Mouse (Mus musculus): ENCODE results near the gene Agrp. TPM values are rescaled to one million over a fixed set of nuclear protein-coding genes. Genes with fewer than 3 reads are reported as not detected.
A peak's percentile ranks its signal among the peaks of the same experiment; 100 is the strongest.

Gene Agrp
- not detected in 2 replicates for polyA plus RNA-seq (2011; ENCODE audit: insufficient read depth, insufficient read length, low read depth, missing spikeins)

DNA sequence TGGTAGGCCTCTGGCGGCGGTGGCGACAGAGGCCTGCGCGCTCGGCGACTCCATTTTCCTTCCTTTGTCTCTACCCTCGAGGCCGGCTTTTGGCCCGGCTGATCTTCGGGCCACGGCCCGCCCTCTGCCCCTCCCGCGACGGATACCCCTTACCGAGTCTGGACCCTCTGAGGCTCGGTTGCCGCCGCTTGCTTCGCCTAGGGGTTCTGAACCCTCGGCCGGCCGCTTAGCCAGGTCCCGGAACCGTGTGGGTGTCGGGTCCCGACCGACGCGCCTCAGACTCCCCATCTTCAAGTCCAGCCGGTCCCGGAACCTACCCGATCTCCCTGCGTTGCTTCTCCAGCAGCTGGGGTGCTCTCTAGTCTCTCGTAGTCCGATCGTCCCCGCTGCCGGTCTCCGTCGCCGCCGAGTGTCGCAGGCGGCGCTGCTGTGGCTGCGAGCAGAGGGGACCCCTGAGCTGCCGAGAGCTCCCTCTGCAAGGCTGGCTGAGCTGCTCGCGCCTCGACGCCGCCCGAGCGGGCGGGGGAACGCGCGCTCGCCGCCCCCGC, at the start of gene Agrp:
Gene Agrp (minus strand): TSS at position 431 of the 548 bp plus-strand sequence.
- Histone ChIP-seq H3K9ac (ENCODE audit: low read depth, poor library complexity, severe bottlenecking) (peak within 1 kb of the TSS; percentile 100), H3K4me1 (ENCODE audit: control insufficient read depth, insufficient read depth, low read length) (peaks cover 2% of the 10 kb centered on the region), H3K36me3 (ENCODE audit: control insufficient read depth, insufficient read depth, low read length, poor library complexity, severe bottlenecking) (no peaks in the 10 kb centered on the region), H3K27ac (ENCODE audit: insufficient read depth, low read length) (peak within 1 kb of the TSS; percentile 99), H3K4me3 (ENCODE audit: low read depth, low read length) (peak within 1 kb of the TSS; percentile 96), H3K9me3 (replicated peaks; ENCODE audit: control insufficient read depth, insufficient read depth, low read length, poor library complexity, severe bottlenecking) (no peaks in the 10 kb centered on the region), H3K27me3 (ENCODE audit: control insufficient read depth, insufficient read depth, low read length, poor library complexity, severe bottlenecking) (no peaks in the 10 kb centered on the region)
- TF ChIP-seq EP300 (IDR thresholded peaks at IDR 0.05; ENCODE audit: insufficient read depth, low read depth, low read length) (no peak), CTCF (IDR thresholded peaks at IDR 0.05; ENCODE audit: low read depth, low read length) (no peak), POLR2A (IDR thresholded peaks at IDR 0.05; ENCODE audit: insufficient read depth, low read length) (no peak)

- H3K27ac ChIP-seq (ENCODE audit: insufficient read depth, low read length), result 0 out of 2 replicates have a peak overlapping the region, but pooled peaks have one; percentile 5
- H3K4me1 ChIP-seq (ENCODE audit: control insufficient read depth, insufficient read depth, low read length), result peaks cover 3% of the 10 kb centered on the region
- H3K4me3 ChIP-seq (ENCODE audit: low read depth, low read length), result peak overlapping the region; percentile 53
- H3K27me3 ChIP-seq (ENCODE audit: control insufficient read depth, insufficient read depth, low read length, poor library complexity, severe bottlenecking), result no peaks in the 10 kb centered on the region
- H3K9me3 ChIP-seq (replicated peaks; ENCODE audit: control insufficient read depth, insufficient read depth, low read length, poor library complexity, severe bottlenecking), result no peaks in the 10 kb centered on the region
- peak overlapping the region; percentile 84 for H3K9ac ChIP-seq (ENCODE audit: low read depth, poor library complexity, severe bottlenecking)
- H3K36me3 ChIP-seq (ENCODE audit: control insufficient read depth, insufficient read depth, low read length, poor library complexity, severe bottlenecking), result peaks cover 15% of the 10 kb centered on the region
- TF ChIP-seq EP300 (IDR thresholded peaks at IDR 0.05; ENCODE audit: insufficient read depth, low read depth, low read length) (no peak), CTCF (IDR thresholded peaks at IDR 0.05; ENCODE audit: low read depth, low read length) (no peak), POLR2A (IDR thresholded peaks at IDR 0.05; ENCODE audit: insufficient read depth, low read length) (no peak)
Observed at GRCm38 (mm10) chr8:105686551-105686950, 49.4 kb upstream of the Agrp start.

- peaks cover 21% of the 10 kb centered on the region for H3K36me3 ChIP-seq (ENCODE audit: control insufficient read depth, insufficient read depth, low read length, poor library complexity, severe bottlenecking)
- H3K4me3 ChIP-seq (ENCODE audit: low read depth, low read length), result peak within 1 kb of the TSS; percentile 53
- H3K9me3 ChIP-seq (replicated peaks; ENCODE audit: control insufficient read depth, insufficient read depth, low read length, poor library complexity, severe bottlenecking), result no peaks in the 10 kb centered on the region
- H3K27me3 ChIP-seq (ENCODE audit: control insufficient read depth, insufficient read depth, low read length, poor library complexity, severe bottlenecking), result no peaks in the 10 kb centered on the region
- peak within 1 kb of the TSS; percentile 84 for H3K9ac ChIP-seq (ENCODE audit: low read depth, poor library complexity, severe bottlenecking)
- TF ChIP-seq POLR2A (IDR thresholded peaks at IDR 0.05; ENCODE audit: insufficient read depth, low read length) (no peak), EP300 (IDR thresholded peaks at IDR 0.05; ENCODE audit: insufficient read depth, low read depth, low read length) (no peak), CTCF (IDR thresholded peaks at IDR 0.05; ENCODE audit: low read depth, low read length) (peak; percentile 95)
- peak within 1 kb of the TSS; percentile 11; the same call in 1 of the 2 replicates for H3K27ac ChIP-seq (ENCODE audit: insufficient read depth, low read length)
- H3K4me1 ChIP-seq (ENCODE audit: control insufficient read depth, insufficient read depth, low read length), result peaks cover 3% of the 10 kb centered on the region
Observed at GRCm38 (mm10) chr8:105685796-105686308, 48.7 kb upstream of the Agrp start, which contains the start of gene Carmil2. Gene Carmil2, plus strand, starts transcription at chr8:105686274.

- peak overlapping the region; percentile 84 for H3K9ac ChIP-seq (ENCODE audit: low read depth, poor library complexity, severe bottlenecking)
- no peaks in the 10 kb centered on the region for H3K9me3 ChIP-seq (replicated peaks; ENCODE audit: control insufficient read depth, insufficient read depth, low read length, poor library complexity, severe bottlenecking)
- H3K4me3 ChIP-seq (ENCODE audit: low read depth, low read length), result no peak overlapping the region
- H3K27ac ChIP-seq (ENCODE audit: insufficient read depth, low read length), result peak overlapping the region; percentile 0; the same call in 1 of the 2 replicates
- no peak for TF ChIP-seq EP300 (IDR thresholded peaks at IDR 0.05; ENCODE audit: insufficient read depth, low read depth, low read length)
- TF ChIP-seq POLR2A (IDR thresholded peaks at IDR 0.05; ENCODE audit: insufficient read depth, low read length), result no peak
- no peak for TF ChIP-seq CTCF (IDR thresholded peaks at IDR 0.05; ENCODE audit: low read depth, low read length)
- peaks cover 26% of the 10 kb centered on the region for H3K36me3 ChIP-seq (ENCODE audit: control insufficient read depth, insufficient read depth, low read length, poor library complexity, severe bottlenecking)
- H3K27me3 ChIP-seq (ENCODE audit: control insufficient read depth, insufficient read depth, low read length, poor library complexity, severe bottlenecking), result no peaks in the 10 kb centered on the region
- H3K4me1 ChIP-seq (ENCODE audit: control insufficient read depth, insufficient read depth, low read length), result peaks cover 3% of the 10 kb centered on the region
Observed at GRCm38 (mm10) chr8:105685325-105685724, 48.1 kb upstream of the Agrp start.

DNA sequence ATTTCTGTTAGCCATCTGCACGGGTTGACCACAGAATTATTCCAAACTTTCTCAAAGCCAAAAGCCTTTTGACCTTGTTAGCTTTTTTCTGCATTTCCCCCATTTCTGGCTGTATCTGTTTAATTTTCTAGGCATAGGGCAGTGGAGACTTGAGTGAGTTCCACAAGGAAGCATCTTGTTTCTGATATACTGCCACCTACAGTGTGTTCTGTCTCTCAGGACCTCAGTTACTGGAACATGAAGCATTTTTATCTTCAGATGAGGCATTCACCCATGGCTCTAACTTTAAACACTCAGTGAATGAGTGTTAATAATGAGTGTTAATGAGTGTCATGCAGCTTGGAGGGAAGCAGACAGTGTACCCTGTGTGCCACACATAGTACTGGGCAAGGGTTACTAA, 40.7 kb upstream of the Agrp start:
- Histone ChIP-seq H3K4me3 (ENCODE audit: low read depth, low read length) (no peak overlapping the region), H3K9ac (ENCODE audit: low read depth, poor library complexity, severe bottlenecking) (no peak overlapping the region), H3K36me3 (ENCODE audit: control insufficient read depth, insufficient read depth, low read length, poor library complexity, severe bottlenecking) (peaks cover 82% of the 10 kb centered on the region), H3K27me3 (ENCODE audit: control insufficient read depth, insufficient read depth, low read length, poor library complexity, severe bottlenecking) (no peaks in the 10 kb centered on the region), H3K27ac (ENCODE audit: insufficient read depth, low read length) (no peak overlapping the region), H3K9me3 (replicated peaks; ENCODE audit: control insufficient read depth, insufficient read depth, low read length, poor library complexity, severe bottlenecking) (no peaks in the 10 kb centered on the region), H3K4me1 (ENCODE audit: control insufficient read depth, insufficient read depth, low read length) (no peaks in the 10 kb centered on the region)
- no peak for TF ChIP-seq EP300 (IDR thresholded peaks at IDR 0.05; ENCODE audit: insufficient read depth, low read depth, low read length)
- no peak for TF ChIP-seq CTCF (IDR thresholded peaks at IDR 0.05; ENCODE audit: low read depth, low read length)
- TF ChIP-seq POLR2A (IDR thresholded peaks at IDR 0.05; ENCODE audit: insufficient read depth, low read length), result no peak

GRCm38 (mm10) chr8:105661167-105661566, 24.0 kb upstream of the Agrp start:
- no peaks in the 10 kb centered on the region; the same call in 1 of the 2 replicates for H3K27me3 ChIP-seq (ENCODE audit: control insufficient read depth, insufficient read depth, low read length, poor library complexity, severe bottlenecking)
- peaks cover 30% of the 10 kb centered on the region for H3K36me3 ChIP-seq (ENCODE audit: control insufficient read depth, insufficient read depth, low read length, poor library complexity, severe bottlenecking)
- no peak overlapping the region for H3K4me3 ChIP-seq (ENCODE audit: low read depth, low read length)
- H3K9me3 ChIP-seq (replicated peaks; ENCODE audit: control insufficient read depth, insufficient read depth, low read length, poor library complexity, severe bottlenecking), result no peaks in the 10 kb centered on the region
- H3K4me1 ChIP-seq (ENCODE audit: control insufficient read depth, insufficient read depth, low read length), result no peaks in the 10 kb centered on the region
- H3K9ac ChIP-seq (ENCODE audit: low read depth, poor library complexity, severe bottlenecking), result no peak overlapping the region
- TF ChIP-seq CTCF (IDR thresholded peaks at IDR 0.05; ENCODE audit: low read depth, low read length) (no peak), EP300 (IDR thresholded peaks at IDR 0.05; ENCODE audit: insufficient read depth, low read depth, low read length) (no peak), POLR2A (IDR thresholded peaks at IDR 0.05; ENCODE audit: insufficient read depth, low read length) (no peak)
- no peak overlapping the region for H3K27ac ChIP-seq (ENCODE audit: insufficient read depth, low read length)
